Mouse (Mus musculus) urinary bladder, postnatal 36 days (tissue): ENCODE measurements around the gene Mup12.
"Not testable (repeated sequence)": the region's sequence is repeated elsewhere in the genome, so short reads cannot be mapped to it uniquely, and the experiment has no call there.

Experiments
- DNase-seq, 2 experiments: peaks; one replicate each; pipeline ENCODE4 v3.0.0; 2022; ENCODE audit warnings: low spot score in 2 of 2, mixed read lengths in 1 of 2

Gene Mup12

DNA sequence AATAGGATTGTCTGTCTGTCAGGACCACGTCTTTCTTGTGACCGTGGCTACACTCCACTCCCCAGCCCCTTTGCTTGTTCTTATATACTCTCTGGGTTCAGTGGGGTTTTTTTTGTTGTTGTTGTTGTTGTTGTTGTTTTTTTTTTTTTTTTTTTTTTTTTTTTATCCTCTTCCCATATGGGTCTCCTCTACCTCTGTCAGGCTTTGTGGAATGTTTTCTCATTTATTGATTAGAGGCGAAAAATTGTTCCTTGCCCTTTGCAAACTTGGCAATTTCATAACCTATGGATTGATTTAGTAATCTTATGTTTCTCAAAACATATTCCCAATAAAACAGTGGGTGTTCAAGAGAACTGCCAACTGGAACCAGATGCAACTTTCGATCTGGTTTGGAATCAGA, at the start of gene Mup12:
Mup12 (minus strand) TSS at position 101 of the 400 bp plus-strand sequence.
- DNase-seq, result not testable (repeated sequence)
